8 mouse cellular contexts compared by ENCODE assay signal in genomic region chr3:154329323-154330180, GRCm38 (mm10). TPM values are rescaled to one million over a fixed set of nuclear protein-coding genes. Genes with fewer than 3 reads are reported as not detected.
DNase-seq lines count a peak whose midpoint lies in the region; ATAC-seq and TF ChIP-seq lines count a peak whose summit lies in the region.

No protein-coding gene starts in this region.

- peaks cover 37% of the 10 kb centered on the region for H3K4me1 ChIP-seq in midbrain, embryonic 10.5 days
- 0 out of 2 replicates have a peak, but pooled peaks cover 7% of the 10 kb centered on the region for H3K4me1 ChIP-seq in midbrain, postnatal 0 days (ENCODE audit: insufficient read depth, low read length)
- H3K4me1 ChIP-seq in embryonic facial prominence, embryonic 13.5 days = peaks cover 28% of the 10 kb centered on the region
- H3K4me1 ChIP-seq in hindbrain, embryonic 12.5 days = peaks cover 26% of the 10 kb centered on the region
- peaks cover 6% of the 10 kb centered on the region; the same call in 1 of the 2 replicates for H3K4me1 ChIP-seq in liver, embryonic 11.5 days (replicated peaks; ENCODE audit: control insufficient read depth, insufficient read depth, low read length)
- 0 out of 2 replicates have a peak, but pooled peaks cover 7% of the 10 kb centered on the region for H3K4me1 ChIP-seq in stomach, embryonic 14.5 days (ENCODE audit: control insufficient read depth, insufficient read depth, low read length)

- H3K36me3 ChIP-seq in midbrain, embryonic 10.5 days = no peaks in the 10 kb centered on the region
- no peaks in the 10 kb centered on the region for H3K36me3 ChIP-seq in midbrain, postnatal 0 days (ENCODE audit: insufficient read depth, low read length)
- no peaks in the 10 kb centered on the region for H3K36me3 ChIP-seq in embryonic facial prominence, embryonic 13.5 days
- H3K36me3 ChIP-seq in hindbrain, embryonic 12.5 days = no peaks in the 10 kb centered on the region
- H3K36me3 ChIP-seq in liver, embryonic 11.5 days (ENCODE audit: control insufficient read depth, insufficient read depth, low read length) = no peaks in the 10 kb centered on the region
- H3K36me3 ChIP-seq in stomach, embryonic 14.5 days (ENCODE audit: control insufficient read depth, insufficient read depth, low read length) = no peaks in the 10 kb centered on the region

- ATAC-seq in midbrain, postnatal 0 days (ENCODE audit: low FRiP score) = no peak
- ATAC-seq in embryonic facial prominence, embryonic 13.5 days (ENCODE audit: insufficient number of reproducible peaks, insufficient read depth, low FRiP score, low TSS enrichment, low read depth) = 0 out of 2 replicates have a peak, but pooled peaks have one; percentile 8
- ATAC-seq in hindbrain, embryonic 12.5 days (ENCODE audit: low FRiP score) = no peak
- ATAC-seq in liver, embryonic 11.5 days (replicated peaks; ENCODE audit: low FRiP score) = no peak
- 0 out of 2 replicates have a peak, but pooled peaks have one; percentile 7 for ATAC-seq in stomach, embryonic 14.5 days (ENCODE audit: insufficient number of reproducible peaks, insufficient read depth, low FRiP score, low read depth)

- no peak overlapping the region for H3K9ac ChIP-seq in midbrain, postnatal 0 days (replicated peaks; ENCODE audit: low read length, poor library complexity, severe bottlenecking)
- peak overlapping the region; percentile 89 for H3K9ac ChIP-seq in embryonic facial prominence, embryonic 13.5 days
- H3K9ac ChIP-seq in hindbrain, embryonic 12.5 days = peak overlapping the region; percentile 18
- no peak overlapping the region for H3K9ac ChIP-seq in liver, embryonic 11.5 days (ENCODE audit: low read depth, low read length)
- no peak overlapping the region for H3K9ac ChIP-seq in stomach, embryonic 14.5 days (replicated peaks; ENCODE audit: low read depth, low read length)

- H3K27me3 ChIP-seq in midbrain, embryonic 10.5 days (ENCODE audit: low read depth, poor library complexity, severe bottlenecking) = peaks cover 99% of the 10 kb centered on the region
- peaks cover 65% of the 10 kb centered on the region for H3K27me3 ChIP-seq in midbrain, postnatal 0 days (ENCODE audit: insufficient read depth, low read length)
- H3K27me3 ChIP-seq in embryonic facial prominence, embryonic 13.5 days = peaks cover 82% of the 10 kb centered on the region
- H3K27me3 ChIP-seq in hindbrain, embryonic 12.5 days = peaks cover 83% of the 10 kb centered on the region
- peaks cover 99% of the 10 kb centered on the region for H3K27me3 ChIP-seq in liver, embryonic 11.5 days (replicated peaks; ENCODE audit: control insufficient read depth, insufficient read depth, low read length)
- peaks cover 57% of the 10 kb centered on the region for H3K27me3 ChIP-seq in stomach, embryonic 14.5 days (ENCODE audit: control insufficient read depth, insufficient read depth, low read length)

- H3K27ac ChIP-seq in midbrain, embryonic 10.5 days (replicated peaks) = no peak overlapping the region; the same call in 1 of the 2 replicates
- H3K27ac ChIP-seq in midbrain, postnatal 0 days (ENCODE audit: low read depth, low read length) = no peak overlapping the region
- peak overlapping the region; percentile 97 for H3K27ac ChIP-seq in embryonic facial prominence, embryonic 13.5 days
- H3K27ac ChIP-seq in hindbrain, embryonic 12.5 days = no peak overlapping the region
- no peak overlapping the region for H3K27ac ChIP-seq in liver, embryonic 11.5 days (ENCODE audit: low read depth, low read length)
- no peak overlapping the region for H3K27ac ChIP-seq in stomach, embryonic 14.5 days (ENCODE audit: low read length)

- WGBS in midbrain, embryonic 10.5 days = under 1% methylated on average over 54 of the region's 54 CpGs
- under 1% methylated on average over 54 of the region's 54 CpGs for WGBS in midbrain, postnatal 0 days
- under 1% methylated on average over 54 of the region's 54 CpGs for WGBS in embryonic facial prominence, embryonic 13.5 days
- under 1% methylated on average over 54 of the region's 54 CpGs for WGBS in hindbrain, embryonic 12.5 days
- WGBS in liver, embryonic 11.5 days = 1% methylated on average over 54 of the region's 54 CpGs
- under 1% methylated on average over 54 of the region's 54 CpGs for WGBS in stomach, embryonic 14.5 days

- intact Hi-C loops in gastrocnemius, postnatal 14 days (cut with DNase I; ENCODE audit: low total_unique reads) = no loop called here

- no peak for TF ChIP-seq CTCF in midbrain, postnatal 0 days (IDR thresholded peaks at IDR 0.05)

- peak; percentile 75 for DNase-seq in midbrain, embryonic 10.5 days (ENCODE audit: low spot score)
- DNase-seq in midbrain, postnatal 0 days (ENCODE audit: low spot score) = no peak
- peak; percentile 61 for DNase-seq in liver, embryonic 11.5 days (ENCODE audit: low spot score)
- no peak for DNase-seq in cerebellum, adult 11 months
- no peak for DNase-seq in gastrocnemius, postnatal 14 days

- H3K4me2 ChIP-seq in midbrain, postnatal 0 days (ENCODE audit: low read depth, low read length, poor library complexity, severe bottlenecking) = no peak overlapping the region
- H3K4me2 ChIP-seq in embryonic facial prominence, embryonic 13.5 days = peak overlapping the region; percentile 71
- peak overlapping the region; percentile 80 for H3K4me2 ChIP-seq in hindbrain, embryonic 12.5 days (replicated peaks)
- H3K4me2 ChIP-seq in liver, embryonic 11.5 days = peak overlapping the region; percentile 25; the same call in 1 of the 2 replicates
- no peak overlapping the region for H3K4me2 ChIP-seq in stomach, embryonic 14.5 days (replicated peaks; ENCODE audit: low read depth, low read length)

- peak overlapping the region; percentile 54 for H3K4me3 ChIP-seq in midbrain, embryonic 10.5 days
- no peak overlapping the region for H3K4me3 ChIP-seq in midbrain, postnatal 0 days (ENCODE audit: low read depth, low read length)
- H3K4me3 ChIP-seq in embryonic facial prominence, embryonic 13.5 days = peak overlapping the region; percentile 62
- peak overlapping the region; percentile 25 for H3K4me3 ChIP-seq in hindbrain, embryonic 12.5 days
- H3K4me3 ChIP-seq in liver, embryonic 11.5 days (ENCODE audit: low read depth, low read length) = 0 out of 2 replicates have a peak overlapping the region, but pooled peaks have one; percentile 14
- H3K4me3 ChIP-seq in stomach, embryonic 14.5 days (ENCODE audit: low read depth, low read length) = peak overlapping the region; percentile 5; the same call in 1 of the 2 replicates

- H3K9me3 ChIP-seq in midbrain, embryonic 10.5 days (replicated peaks) = no peaks in the 10 kb centered on the region
- no peaks in the 10 kb centered on the region for H3K9me3 ChIP-seq in midbrain, postnatal 0 days (ENCODE audit: low read length)
- H3K9me3 ChIP-seq in embryonic facial prominence, embryonic 13.5 days = no peaks in the 10 kb centered on the region
- no peaks in the 10 kb centered on the region for H3K9me3 ChIP-seq in hindbrain, embryonic 12.5 days (replicated peaks)
- no peaks in the 10 kb centered on the region for H3K9me3 ChIP-seq in liver, embryonic 11.5 days (ENCODE audit: control insufficient read depth, low read length)
- no peaks in the 10 kb centered on the region for H3K9me3 ChIP-seq in stomach, embryonic 14.5 days (ENCODE audit: control insufficient read depth, low read depth, low read length)

RNA-seq across cellular contexts. Expression of gene Lhx8, which starts 0.9 kb away (rescaled TPM):
- 0.31 and 0.84 TPM in 2 replicates for polyA plus RNA-seq in midbrain, embryonic 10.5 days (2016; fragmentation: Nextera tagmentation; extraction: Ambion mirVana)
- 0.49 TPM in 1 of 2 replicates, not detected in the other for total RNA-seq in midbrain, postnatal 0 days (2014; rRNA removed)
- polyA plus RNA-seq in midbrain, postnatal 0 days (2015; fragmentation: Nextera tagmentation; extraction: Ambion mirVana) = 0.58 and 1.0 TPM in 2 replicates
- 58.2 and 61.9 TPM in 2 replicates for polyA plus RNA-seq in embryonic facial prominence, embryonic 13.5 days (2015; fragmentation: Nextera tagmentation; extraction: Ambion mirVana)
- 1.4 and 3.1 TPM in 2 replicates for polyA plus RNA-seq in hindbrain, embryonic 12.5 days (2016; fragmentation: Nextera tagmentation; extraction: Ambion mirVana)
- 0.10 and 0.78 TPM in 2 replicates for polyA plus RNA-seq in liver, embryonic 11.5 days (2014; fragmentation: Nextera tagmentation; extraction: Ambion mirVana)
- not detected in 2 replicates for polyA plus RNA-seq in stomach, embryonic 14.5 days (2014; fragmentation: Nextera tagmentation; extraction: Ambion mirVana)
- total RNA-seq in gastrocnemius, postnatal 14 days (2021) = under 1 TPM; 0.12 to 0.33 TPM

Comparison
In these comparisons a context has a peak if more than half of its experiments do, and no peak if none do; other contexts are left out.
1. DNase-seq: peak in midbrain, embryonic 10.5 days (single experiment) and liver, embryonic 11.5 days (single experiment); none in midbrain, postnatal 0 days (single experiment), cerebellum, adult 11 months (single experiment) and gastrocnemius, postnatal 14 days (single experiment).
2. ATAC-seq: peak in embryonic facial prominence, embryonic 13.5 days (single experiment) and stomach, embryonic 14.5 days (single experiment); none in midbrain, postnatal 0 days (single experiment), hindbrain, embryonic 12.5 days (single experiment) and liver, embryonic 11.5 days (single experiment).
3. H3K4me2 ChIP-seq: peak in embryonic facial prominence, embryonic 13.5 days (single experiment), hindbrain, embryonic 12.5 days (single experiment) and liver, embryonic 11.5 days (single experiment); none in midbrain, postnatal 0 days (single experiment) and stomach, embryonic 14.5 days (single experiment).
4. H3K9ac ChIP-seq: peak in embryonic facial prominence, embryonic 13.5 days (single experiment) and hindbrain, embryonic 12.5 days (single experiment); none in midbrain, postnatal 0 days (single experiment), liver, embryonic 11.5 days (single experiment) and stomach, embryonic 14.5 days (single experiment).
5. RNA of gene Lhx8, which starts 0.9 kb away (polyA plus RNA-seq): 58.2 to 61.9 TPM in embryonic facial prominence, embryonic 13.5 days; 1.4 to 3.1 TPM in hindbrain, embryonic 12.5 days, 0.58 to 1.0 TPM in midbrain, postnatal 0 days, 0.31 to 0.84 TPM in midbrain, embryonic 10.5 days, 0.10 to 0.78 TPM in liver, embryonic 11.5 days and not detected in stomach, embryonic 14.5 days; every median in the first group is over 10 times any median in the second.